Mouse (Mus musculus): ENCODE data around the gene Capn2.

DNA sequence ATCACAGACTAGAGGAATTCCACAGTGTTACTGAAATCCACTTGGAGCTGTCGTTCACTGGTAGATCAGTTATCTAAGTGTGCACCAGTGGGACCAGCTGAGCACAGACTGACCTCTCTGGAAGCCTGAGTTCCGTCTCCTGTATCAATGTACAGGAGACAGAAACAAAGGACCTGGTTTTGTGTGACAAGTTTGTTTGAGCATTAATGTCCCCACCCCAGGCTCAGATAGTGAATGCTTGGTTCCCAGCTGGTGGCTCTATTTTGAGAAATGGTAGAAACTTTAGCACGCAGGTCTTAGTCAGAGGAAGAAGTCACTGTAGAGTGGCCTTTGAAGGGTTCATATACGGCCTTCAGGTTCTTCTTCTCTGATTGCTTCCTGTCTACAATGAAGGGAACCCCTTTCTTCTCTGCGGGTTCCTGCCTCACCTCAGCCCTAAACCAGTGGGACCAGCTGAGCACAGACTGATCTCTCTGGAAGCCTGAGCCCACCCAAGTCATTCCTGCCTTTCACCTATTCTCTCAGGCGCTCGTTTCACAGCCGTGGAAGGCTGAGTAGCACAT is 3.6 kb upstream of the Capn2 start:
- TF ChIP-seq CTCF (IDR thresholded peaks at IDR 0.05; ENCODE audit: borderline replicate concordance, insufficient read depth, low read depth, low read length): no peak
- no peak for TF ChIP-seq POLR2A (IDR thresholded peaks at IDR 0.05; ENCODE audit: borderline replicate concordance, insufficient read depth, low read length)

Data from cerebellum, adult 2 months (tissue).